Mouse (Mus musculus) right cerebral cortex, postnatal 36 days (tissue): ENCODE measurements at regions not wholly inside any gene's neighbourhood (a gene's known extent, or its start where the extent isn't known, plus 50 kb on each side); places are given as distances from the start of the nearest gene placed in this dataset.

ENCODE experiments used
- DNase-seq, 2 experiments: peaks; one replicate each; pipeline ENCODE4 v3.0.0; 2022; ENCODE audit warnings: low spot score in 2 of 2, mixed read lengths in 1 of 2

DNA sequence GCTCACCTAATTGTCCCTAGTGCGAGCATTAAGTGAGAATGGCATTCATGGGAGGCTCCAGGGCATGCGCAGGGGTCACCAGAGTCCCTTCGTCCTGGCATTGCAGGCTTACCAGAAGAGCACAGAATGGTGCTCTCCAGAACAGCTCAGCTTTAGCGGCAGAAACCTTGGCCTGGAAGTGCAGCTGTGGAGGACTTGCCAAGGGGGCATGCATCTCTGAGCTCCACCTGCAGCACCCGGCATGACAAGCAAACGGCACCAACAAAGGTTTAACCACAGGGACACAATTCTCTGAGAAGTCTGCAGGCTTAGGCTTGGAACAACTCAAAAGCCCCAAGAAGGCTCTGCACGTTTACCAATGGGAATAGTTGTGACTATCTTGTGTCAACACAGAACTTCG is 128.4 kb downstream of the Rpap3 start:
- no peak for DNase-seq

DNA sequence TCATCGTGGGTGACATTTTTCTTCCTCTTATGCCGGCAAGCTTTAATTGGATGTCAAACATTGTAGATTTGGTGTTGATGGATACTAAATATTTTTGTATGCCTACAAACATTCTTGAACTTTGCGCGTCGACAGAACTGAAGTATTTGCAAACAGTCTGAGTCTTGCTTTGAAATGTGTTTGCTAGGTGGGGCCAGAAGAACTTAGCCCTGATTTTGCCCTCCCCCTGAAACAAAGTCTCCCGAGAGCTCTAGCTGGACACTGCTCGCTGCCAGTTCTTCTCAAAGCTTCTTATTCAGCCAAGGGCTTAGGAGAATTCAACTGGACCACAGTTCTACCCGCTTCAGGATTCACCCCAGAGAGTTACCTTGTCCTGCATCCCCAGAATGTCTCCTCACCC is 133.0 kb downstream of the Rpap3 start:
- no peak for DNase-seq

DNA sequence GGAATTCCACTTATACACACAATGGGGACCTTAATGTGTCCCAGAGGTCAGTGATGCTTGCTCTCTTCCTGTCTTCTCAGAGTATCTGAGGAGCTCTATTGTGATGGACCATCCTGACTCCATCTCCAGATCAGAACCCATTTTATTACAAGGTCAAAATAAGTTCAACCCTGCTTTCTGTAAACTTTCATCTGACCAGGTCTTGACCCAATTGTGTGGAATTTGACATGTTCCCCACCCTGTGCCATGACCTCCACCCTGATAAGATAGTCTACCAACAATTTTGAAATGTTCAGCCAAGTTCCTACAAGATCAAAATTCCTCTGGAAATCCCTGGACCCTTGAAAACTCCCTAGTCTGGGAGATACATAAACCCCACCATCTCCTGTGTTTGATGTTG is 133.7 kb downstream of the Rpap3 start:
- DNase-seq, result no peak

DNA sequence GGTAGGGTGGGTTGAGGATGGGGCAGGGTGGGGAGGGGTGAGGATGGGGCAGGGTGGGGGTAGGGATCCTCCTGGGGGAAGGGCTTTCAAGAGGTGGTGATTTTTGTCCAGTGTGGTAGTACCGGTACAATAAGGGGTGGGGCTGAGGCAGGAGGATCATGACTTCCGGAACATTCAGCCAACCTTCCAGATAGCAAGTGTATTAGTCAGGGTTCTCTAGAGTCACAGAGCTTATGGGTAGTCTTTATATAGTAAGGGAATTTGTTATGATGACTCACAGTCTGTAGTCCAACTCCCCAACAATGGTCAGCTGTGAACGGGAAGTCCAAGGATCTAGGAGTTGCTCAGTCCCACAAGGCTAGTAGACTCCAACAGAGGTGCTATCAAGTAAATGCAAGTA is 145.5 kb downstream of the Rpap3 start:
- no peak for DNase-seq

DNA sequence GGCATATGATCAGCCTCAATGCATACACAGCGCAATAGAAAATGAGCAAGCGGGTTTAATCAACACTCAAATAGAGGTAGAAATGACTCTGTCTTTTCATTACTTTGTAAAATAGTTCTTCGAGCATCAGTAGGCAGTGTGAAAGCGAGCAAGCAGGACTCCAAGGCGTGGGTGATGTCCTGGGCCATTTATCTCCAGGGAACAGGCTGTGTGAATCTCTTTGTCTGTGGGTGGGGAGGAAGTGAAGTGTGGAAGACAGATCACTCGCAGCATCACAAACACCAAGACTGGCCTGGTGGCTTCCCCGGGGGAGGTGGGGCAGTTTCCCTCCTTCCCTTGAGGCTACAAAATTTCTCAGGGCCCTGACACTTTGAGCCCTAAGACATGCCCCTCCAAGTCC is 146.9 kb downstream of the Rpap3 start:
- no peak for DNase-seq

DNA sequence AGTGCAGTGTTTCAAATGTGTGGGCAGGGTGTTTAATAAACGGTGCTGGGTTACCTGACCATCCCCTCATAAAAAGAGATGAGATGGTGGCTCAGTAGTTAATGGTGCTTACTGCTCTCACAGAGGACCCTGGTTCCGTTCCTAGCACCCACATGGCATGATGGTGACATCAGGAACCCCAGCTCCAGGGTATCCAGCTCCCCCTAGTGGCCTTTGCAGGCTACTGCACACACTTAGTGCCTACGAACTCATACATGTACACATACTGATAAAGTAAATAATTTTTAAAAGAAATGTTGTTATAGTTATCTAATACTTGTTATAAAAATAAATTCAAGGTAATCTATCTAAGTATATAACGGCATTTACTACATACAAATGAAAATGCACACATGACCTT is 157.3 kb downstream of the Rpap3 start:
- DNase-seq, result no peak

DNA sequence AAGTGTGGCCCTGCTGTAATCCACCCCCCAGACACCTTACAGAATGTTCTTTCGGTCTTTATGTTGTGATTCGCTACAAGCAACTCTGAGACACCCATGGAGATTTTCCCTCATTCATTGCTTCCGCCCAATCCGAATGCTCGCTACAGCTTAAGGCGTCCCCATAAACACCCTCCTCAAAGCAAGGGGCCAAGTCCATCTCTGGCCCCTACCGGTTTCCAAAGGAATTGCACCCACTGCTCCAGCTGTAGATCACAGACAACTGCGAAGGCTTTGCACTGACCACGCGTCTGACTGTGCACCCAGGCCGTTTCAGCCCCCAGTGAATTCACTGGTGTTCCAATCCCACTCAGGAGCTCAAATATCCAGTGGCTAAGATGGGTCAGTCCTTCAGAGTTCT is 160.6 kb downstream of the Rpap3 start:
- no peak for DNase-seq

DNA sequence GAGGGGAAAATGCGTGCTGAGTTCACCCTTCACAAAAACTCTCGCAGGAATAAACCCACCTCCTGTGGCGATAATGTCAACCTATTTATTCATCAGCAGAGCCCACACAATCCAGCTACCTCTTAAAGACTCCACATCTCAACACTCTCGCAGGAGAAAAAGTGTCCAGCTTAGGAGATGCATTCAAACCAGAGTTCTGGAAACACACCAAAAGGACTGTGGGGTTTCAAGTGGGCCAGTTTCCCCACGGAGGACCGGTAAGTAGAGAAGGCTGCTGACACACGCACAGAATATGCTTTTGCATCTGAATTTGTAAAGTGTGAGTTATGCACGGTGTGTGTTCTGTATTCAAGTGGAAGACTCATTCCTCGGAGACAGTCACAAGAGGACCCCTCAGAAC is 164.0 kb downstream of the Rpap3 start:
- DNase-seq, result no peak

DNA sequence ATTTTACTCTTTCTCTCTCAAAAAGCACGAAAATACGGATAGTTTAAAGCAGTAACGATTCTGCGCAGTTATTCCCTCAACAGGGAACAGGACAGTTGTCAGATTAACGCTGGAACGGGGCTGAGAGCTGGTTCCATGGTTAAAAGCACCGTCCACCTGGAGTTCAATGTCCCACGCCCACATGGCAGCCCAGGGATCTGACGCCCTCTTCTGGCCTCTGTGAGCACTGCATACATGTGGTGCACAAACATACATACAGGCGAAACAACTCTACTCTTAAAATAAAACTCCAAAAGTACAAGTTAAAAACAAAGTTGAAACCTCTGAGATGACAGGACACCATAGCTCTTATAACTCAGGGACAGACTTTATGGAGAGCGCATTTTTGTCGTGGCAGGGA is 169.5 kb downstream of the Rpap3 start:
- DNase-seq, result no peak

DNA sequence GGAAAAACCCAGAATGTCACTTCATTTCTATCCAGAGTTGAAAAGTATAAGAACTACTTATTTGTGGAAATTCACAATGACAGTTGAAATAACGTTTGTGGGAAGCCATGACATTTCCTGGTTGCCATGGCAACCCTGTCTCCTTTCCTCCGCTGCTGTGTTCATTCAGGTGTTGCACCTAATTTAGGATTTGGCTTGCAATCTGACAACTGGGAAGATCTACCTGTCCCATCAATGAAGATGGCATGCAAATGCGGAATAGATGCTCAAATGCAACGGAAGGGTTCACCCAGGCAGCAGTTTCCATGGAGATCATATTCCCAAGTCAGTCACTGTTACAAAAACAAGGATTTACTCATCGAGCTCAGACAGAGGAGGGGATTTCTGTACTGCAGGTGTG is 170.7 kb downstream of the Rpap3 start:
- DNase-seq, result peak in 1 of 2 experiments; percentile 2

DNA sequence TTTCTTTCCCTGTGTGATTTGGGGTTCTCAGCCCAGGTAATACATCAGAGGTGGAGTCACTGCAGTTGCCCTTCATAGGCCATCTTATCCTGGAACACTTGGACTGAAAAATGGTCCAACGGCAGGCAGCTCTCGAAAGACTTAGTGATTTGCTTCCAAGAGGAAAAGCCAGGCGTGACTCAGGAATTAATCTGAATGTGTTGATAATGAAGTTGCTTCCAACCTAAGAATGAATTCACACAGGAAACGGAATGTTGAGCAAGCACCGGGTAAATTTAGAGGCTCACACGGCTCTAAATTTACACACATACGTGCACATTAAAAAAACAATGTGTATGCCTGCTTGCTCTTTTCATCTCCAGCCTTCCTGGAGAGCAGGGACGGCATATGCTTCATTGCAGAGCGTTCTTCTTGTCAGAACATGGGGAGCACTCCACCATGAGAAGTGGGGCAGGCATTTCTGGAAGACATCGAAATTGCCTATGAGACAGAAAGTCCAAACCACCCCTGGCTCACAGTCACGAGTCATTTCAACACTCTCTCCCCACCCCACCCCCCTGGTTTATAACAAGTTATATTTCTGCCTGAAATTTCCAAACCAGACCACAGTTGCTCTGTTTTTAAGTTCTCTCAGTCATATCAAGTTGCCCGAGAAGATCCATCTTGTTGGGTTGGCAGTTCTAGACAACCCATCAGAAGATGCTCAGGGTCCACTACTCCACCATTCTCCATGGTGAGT is 171.9 kb downstream of the Rpap3 start:
- DNase-seq, result peak in 1 of 2 experiments; percentile 7

DNA sequence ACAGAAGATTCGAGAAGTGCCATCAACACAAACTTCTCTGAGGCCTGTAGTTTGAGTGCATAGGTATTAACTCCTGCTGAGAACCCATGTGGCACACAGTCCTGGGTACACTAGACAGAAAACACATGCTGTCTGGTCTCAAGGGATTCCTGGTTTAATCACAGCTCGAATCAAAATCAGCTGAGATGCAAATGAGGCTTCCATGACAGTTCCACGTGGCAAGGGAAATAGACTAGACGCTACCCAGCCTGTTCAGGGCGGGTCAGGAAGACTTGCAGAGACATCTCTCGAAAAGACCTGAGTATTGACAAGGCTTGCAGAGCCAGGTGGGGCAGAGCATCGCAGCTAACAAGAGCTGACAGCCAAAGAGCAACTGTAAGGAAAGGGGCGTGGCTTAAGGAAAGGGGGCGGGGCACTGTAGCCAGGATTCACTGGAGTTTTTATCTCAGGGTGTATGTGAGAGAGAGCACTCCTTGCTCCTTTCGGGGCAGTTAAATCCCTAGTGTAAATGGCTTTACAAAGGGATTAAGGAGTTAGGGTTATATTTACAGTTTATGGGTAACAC is 173.2 kb downstream of the Rpap3 start:
- DNase-seq, result no peak

DNA sequence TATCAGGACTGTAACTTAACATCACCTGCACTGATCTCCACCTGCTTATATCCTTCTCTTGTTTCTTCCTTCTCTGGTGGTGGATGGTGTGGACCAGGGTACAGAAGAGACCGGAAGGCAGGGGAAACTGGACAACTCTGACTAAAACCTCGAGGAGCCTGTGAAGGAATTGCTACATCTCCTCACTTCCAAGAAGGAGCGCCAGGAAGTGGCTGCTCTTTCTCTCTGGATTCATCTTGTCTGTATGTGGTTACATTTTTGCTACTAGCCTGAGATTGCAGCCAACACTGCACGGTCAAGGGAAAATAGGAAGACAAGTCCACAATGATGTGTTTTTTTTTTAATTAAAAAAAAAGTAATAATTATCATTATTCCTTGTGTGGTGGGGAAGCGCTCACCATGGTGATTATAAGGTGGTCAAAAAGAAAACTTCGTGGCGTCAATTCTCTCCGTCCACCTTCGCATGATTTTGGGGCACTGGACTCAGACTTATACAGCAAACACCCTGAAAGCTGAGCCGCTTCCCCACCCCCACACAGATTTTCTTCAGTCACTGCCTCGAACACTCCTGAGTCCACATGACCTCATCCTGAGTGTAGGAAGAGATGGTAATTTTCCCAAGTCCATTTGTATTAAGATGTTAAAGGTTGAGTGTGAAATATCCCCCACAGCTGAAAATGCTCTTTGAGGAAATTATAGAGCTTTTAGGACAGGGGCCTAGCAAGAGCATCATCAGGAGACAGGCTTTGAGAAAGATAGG is 177.2 kb downstream of the Rpap3 start:
- no peak for DNase-seq

DNA sequence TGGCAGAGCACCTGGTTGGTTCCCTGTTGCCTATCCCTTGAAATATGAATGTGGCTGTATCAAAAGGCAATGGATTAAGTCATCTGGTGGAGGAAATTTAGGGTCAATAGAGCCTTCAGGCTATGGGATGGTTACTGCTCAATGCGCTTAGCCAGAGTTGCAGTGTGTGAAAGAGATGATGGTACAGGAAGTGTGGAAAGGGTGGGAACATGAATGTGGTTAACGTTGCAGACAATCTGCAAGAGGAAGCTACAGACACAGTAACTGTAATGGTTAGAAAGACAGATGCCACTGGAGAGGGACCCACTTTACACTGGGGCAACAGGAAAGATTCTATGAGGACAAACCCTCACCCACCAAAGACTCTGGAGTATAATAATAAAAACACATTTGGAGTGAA is 185.2 kb downstream of the Rpap3 start:
- DNase-seq, result no peak

DNA sequence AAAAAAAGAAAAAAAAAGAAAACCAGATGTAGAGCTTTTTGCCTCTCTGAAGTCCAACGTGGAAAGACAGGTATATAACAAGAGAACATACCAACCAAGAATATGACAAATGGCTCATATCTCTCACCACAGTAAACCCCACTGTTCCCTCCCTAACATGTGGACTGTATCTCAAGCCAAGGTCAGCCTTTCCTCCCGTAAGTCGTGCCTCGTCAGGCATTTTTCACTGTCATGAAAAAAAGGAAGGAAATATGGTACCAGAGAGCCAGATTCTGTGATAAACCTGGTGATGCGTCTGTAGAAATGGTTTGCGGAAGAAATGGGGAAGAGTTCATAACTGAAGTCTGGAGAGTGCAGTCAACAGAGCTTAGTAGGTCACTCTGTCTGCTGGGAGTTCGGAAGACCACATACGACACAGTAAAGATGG is 185.7 kb downstream of the Rpap3 start:
- DNase-seq, result no peak

DNA sequence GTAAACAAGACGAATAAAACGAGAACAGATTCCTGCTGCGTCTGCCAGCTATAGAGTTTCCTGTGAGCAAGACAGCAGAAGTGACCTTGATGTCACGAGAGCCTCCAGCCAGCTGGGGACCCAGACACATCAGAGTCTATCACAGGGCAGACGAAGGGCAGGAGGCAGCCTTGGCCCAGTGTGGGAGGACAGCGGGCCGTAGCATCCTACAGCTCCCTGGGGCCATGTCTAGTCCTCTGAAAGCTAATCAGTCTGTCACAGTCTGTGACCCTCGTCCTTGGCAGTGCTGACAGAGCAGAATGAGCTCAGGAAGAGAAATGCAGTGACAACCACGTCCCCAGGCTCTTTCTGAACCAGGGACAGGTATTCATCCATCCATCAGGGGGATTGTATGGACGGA is 187.7 kb downstream of the Rpap3 start:
- DNase-seq, result no peak

DNA sequence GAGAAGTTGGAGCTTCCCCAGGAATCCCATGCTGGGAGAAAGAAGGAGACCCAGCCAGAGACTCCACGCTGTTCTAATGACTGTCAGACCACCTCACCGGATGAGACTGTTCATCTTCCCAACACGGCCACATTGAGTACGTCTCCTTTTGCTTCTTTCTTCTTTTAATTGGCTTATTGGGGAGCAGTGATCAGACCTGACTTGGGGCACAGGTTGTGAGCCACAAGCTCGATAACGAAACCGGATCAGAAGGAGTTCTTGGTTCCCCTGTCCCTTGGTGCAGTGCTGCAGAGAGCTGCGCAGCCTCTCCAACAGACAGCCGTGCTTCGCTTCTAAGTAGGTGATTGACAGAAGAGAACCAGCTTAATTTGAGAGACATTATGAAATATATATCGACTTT is 188.4 kb downstream of the Rpap3 start:
- DNase-seq, result no peak

DNA sequence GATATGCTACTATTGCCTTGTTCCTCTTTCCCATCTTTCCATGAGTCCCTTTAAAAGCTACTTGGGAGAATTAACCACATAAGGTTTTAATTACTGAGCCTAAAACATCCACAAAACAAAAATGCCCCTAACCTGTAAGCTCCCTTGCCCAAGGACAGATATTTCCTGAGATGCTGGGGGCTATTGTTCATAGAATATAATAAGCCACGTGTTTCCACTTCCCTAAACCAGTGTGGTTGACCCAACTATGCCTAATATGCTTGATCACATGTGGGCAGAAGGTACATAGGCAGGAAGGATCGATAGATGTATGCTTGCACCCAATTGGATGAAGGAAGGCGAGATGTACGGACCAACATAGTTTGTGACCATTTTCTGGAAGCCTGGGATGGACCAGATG is 189.9 kb downstream of the Rpap3 start:
- DNase-seq, result no peak

DNA sequence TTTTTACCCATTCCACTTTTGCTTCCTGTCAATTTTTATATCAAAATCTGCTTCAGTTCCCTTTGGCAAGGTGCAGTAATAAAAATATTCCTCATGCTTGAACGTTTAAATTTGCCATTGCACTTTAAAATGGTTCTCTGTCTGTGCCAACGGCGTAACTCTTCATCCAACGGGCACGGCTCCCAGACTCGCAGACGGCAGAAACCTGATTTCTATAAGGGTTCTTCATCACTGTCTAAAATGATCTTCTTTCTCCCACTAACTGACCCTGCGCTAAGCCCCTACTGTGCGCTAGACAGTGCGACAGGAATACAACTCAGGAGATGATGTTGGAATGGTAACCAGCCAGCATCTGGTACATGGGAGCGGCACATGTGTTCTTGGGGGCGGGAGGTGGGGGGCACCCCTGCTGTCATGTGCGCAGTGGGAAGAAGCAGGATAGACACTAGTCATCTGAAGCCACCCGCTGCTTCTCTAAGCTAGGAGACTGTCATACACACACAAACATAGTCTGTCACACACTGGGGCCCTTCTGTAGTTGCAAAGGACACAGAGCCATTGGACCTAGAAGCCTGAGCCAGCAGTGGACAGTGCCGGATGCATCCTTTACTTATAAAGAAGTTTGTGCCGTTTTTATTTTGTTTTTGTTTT is 197.8 kb downstream of the Rpap3 start:
- peak; percentile 21 to 29 for DNase-seq

DNA sequence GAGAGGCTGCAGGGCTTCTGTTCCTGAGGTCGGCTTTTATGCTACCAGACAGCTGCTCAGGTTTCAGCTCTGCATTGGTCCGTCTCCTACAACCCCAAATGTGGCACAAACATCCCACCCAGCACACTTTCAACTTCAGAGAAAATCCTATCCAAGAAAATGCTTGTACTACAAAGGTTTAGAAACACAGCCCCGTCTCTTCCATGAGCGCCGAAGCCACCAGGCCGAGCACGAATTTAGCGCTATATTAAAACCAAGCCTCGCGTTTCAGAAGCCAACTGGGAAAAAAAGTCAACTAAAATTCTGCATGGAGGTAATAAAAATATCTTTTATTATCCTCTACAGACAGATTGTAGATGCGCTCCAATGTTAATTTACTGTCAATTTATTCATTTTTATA is 198.4 kb downstream of the Rpap3 start:
- DNase-seq, result no peak

DNA sequence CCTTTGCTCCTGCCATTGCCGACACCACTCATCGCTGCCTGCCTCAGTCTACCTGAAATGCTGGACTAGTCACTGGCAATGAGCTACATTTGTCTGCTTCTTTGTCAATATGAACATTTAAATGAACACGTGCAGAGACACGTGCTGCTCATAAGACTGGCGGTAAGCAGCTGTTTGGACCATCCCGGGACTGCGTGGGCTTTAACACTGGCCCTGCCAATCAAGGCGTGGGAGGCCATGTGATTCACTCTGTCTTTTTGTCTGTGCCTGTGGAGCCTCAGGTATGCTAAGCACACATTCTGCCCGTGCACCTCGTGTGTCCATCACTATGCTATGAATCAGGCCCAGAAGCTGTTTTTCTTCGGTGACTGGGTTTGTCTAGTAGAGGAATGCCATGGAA is 199.9 kb downstream of the Rpap3 start:
- DNase-seq, result peak; percentile 67 to 68

DNA sequence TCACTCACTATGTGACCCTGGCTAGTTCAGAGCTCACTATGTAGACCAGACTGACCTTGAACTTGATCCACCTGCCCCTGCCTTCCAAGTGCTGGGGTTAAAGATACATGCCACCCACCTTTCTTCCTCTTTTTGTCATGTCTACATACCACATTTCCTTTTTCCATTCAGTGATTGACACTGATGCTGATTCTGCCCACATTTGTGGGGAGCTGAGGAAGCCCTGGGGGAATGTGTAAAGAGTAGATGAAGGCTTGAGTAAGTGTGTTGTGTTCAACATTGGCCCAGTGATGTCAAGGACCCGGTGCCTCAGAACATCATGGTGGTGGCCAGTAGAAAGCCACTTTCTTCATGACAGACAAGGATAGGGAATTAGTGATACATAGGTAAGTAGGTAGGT is 201.3 kb downstream of the Rpap3 start:
- no peak for DNase-seq

DNA sequence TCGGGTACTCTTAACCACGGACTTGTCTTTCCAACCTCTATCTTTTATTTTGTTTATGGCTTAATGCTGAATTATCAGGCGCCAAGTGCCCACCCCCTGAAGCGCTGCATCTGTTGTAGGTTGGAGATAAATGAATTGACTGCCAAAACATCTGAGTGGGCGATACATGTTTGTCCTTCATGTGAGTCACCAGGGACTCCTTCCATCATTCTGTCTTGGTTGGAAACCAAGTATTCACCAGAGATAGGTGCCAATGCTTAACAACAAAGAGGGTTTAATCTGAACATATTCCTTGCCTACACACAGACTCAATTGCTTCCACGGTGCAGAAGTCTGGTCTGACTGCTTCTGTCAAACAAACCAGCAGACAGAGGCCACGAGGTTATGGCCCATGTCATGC is 203.6 kb downstream of the Rpap3 start:
- peak; percentile 30 to 46 for DNase-seq
